Mouse (Mus musculus): Measurements from ENCODE around the gene Mmrn2. TPM values are rescaled to one million over a fixed set of nuclear protein-coding genes. Genes with fewer than 3 reads are reported as not detected.

Mmrn2 gene
- polyA plus RNA-seq, 1 experiment from 2014 or later, result 15.6 TPM

- no peak for ATAC-seq (ENCODE audit: low read depth)
- Histone ChIP-seq H3K9me3 (ENCODE audit: control insufficient read depth, low read length) (no peaks in the 10 kb centered on the region), H3K4me2 (ENCODE audit: low read depth, low read length) (no peak overlapping the region), H3K27me3 (ENCODE audit: control insufficient read depth, insufficient read depth, low read depth, low read length) (no peaks in the 10 kb centered on the region), H3K27ac (ENCODE audit: low read length) (no peak overlapping the region), H3K9ac (ENCODE audit: low read length) (no peak overlapping the region), H3K36me3 (ENCODE audit: control insufficient read depth, insufficient read depth, low read length) (peaks cover 9% of the 10 kb centered on the region), H3K4me1 (replicated peaks; ENCODE audit: control insufficient read depth, insufficient read depth, low read length) (no peaks in the 10 kb centered on the region), H3K4me3 (ENCODE audit: low read length) (no peak overlapping the region)
- WGBS, result 74% methylated on average over 4 of the region's 4 CpGs
These were observed 67.3 kb downstream of the Mmrn2 start for GRCm38 (mm10) chr14:34442531-34442930.

- Histone ChIP-seq H3K9ac (ENCODE audit: low read length) (no peak overlapping the region), H3K27ac (ENCODE audit: low read length) (no peak overlapping the region), H3K9me3 (ENCODE audit: control insufficient read depth, low read length) (no peaks in the 10 kb centered on the region), H3K4me2 (ENCODE audit: low read depth, low read length) (no peak overlapping the region), H3K4me3 (ENCODE audit: low read length) (no peak overlapping the region), H3K27me3 (ENCODE audit: control insufficient read depth, insufficient read depth, low read depth, low read length) (no peaks in the 10 kb centered on the region), H3K4me1 (replicated peaks; ENCODE audit: control insufficient read depth, insufficient read depth, low read length) (no peaks in the 10 kb centered on the region), H3K36me3 (ENCODE audit: control insufficient read depth, insufficient read depth, low read length) (peaks cover 11% of the 10 kb centered on the region)
- 78% methylated on average over 5 of the region's 5 CpGs for WGBS
- ATAC-seq (ENCODE audit: low read depth), result no peak
These were observed 69.1 kb downstream of the Mmrn2 start for GRCm38 (mm10) chr14:34444368-34444767.

DNA sequence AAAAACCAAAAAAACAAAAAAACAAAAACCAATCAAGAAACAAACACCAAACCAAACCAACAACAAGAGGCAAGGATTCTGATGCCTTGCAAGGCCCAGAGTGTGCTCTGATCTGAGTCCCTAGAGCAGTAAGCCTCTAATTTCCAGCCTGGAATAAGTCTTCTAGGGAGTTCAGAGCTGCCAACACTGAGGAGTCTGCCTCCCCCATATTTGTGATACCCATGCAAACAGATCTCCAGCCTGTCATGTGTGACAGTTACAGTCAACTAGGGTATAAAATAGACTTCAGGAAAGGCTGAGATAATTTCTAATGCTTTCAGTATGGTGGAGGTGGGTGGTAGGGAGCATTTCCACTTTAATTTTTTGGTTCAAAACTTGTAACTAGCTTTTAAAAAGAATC, 69.7 kb downstream of the Mmrn2 start:
- Histone ChIP-seq H3K27ac (ENCODE audit: low read length) (no peak overlapping the region), H3K4me2 (ENCODE audit: low read depth, low read length) (no peak overlapping the region), H3K36me3 (ENCODE audit: control insufficient read depth, insufficient read depth, low read length) (peaks cover 11% of the 10 kb centered on the region), H3K4me1 (replicated peaks; ENCODE audit: control insufficient read depth, insufficient read depth, low read length) (no peaks in the 10 kb centered on the region), H3K4me3 (ENCODE audit: low read length) (no peak overlapping the region), H3K27me3 (ENCODE audit: control insufficient read depth, insufficient read depth, low read depth, low read length) (no peaks in the 10 kb centered on the region), H3K9ac (ENCODE audit: low read length) (no peak overlapping the region), H3K9me3 (ENCODE audit: control insufficient read depth, low read length) (no peaks in the 10 kb centered on the region)
- ATAC-seq (ENCODE audit: low read depth), result no peak

DNA sequence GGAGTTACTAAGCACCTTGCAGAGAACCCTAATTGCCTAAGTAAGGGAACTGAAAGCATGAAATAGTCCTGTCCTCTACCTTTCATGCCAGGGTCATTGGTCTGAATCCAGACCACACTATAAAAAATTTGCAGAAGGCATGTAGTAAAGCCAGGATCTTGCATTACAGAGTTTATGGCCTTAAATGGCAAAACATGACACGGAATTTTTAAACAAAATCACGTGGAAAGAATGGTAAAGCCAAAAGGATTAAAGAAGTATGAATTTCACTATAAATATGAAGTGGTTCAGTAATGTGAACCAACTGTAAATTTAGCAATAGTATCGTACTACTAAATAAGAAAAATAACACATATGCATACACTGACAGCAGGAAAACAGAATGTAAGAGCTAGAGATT, 70.1 kb downstream of the Mmrn2 start:
- no peaks in the 10 kb centered on the region for H3K27me3 ChIP-seq (ENCODE audit: control insufficient read depth, insufficient read depth, low read depth, low read length)
- peaks cover 11% of the 10 kb centered on the region for H3K36me3 ChIP-seq (ENCODE audit: control insufficient read depth, insufficient read depth, low read length)
- H3K4me1 ChIP-seq (replicated peaks; ENCODE audit: control insufficient read depth, insufficient read depth, low read length), result no peaks in the 10 kb centered on the region
- no peak overlapping the region for H3K9ac ChIP-seq (ENCODE audit: low read length)
- H3K9me3 ChIP-seq (ENCODE audit: control insufficient read depth, low read length), result no peaks in the 10 kb centered on the region
- H3K27ac ChIP-seq (ENCODE audit: low read length), result no peak overlapping the region
- no peak for ATAC-seq (ENCODE audit: low read depth)
- no peak overlapping the region for H3K4me2 ChIP-seq (ENCODE audit: low read depth, low read length)
- H3K4me3 ChIP-seq (ENCODE audit: low read length), result no peak overlapping the region
- 68% methylated on average over 3 of the region's 3 CpGs for WGBS

GRCm38 (mm10) chr14:34446624-34447023, 71.4 kb downstream of the Mmrn2 start:
- H3K4me2 ChIP-seq (ENCODE audit: low read depth, low read length), result no peak overlapping the region
- 94% methylated on average over 6 of the region's 6 CpGs for WGBS
- H3K9me3 ChIP-seq (ENCODE audit: control insufficient read depth, low read length), result no peaks in the 10 kb centered on the region
- no peak overlapping the region for H3K4me3 ChIP-seq (ENCODE audit: low read length)
- no peak for ATAC-seq (ENCODE audit: low read depth)
- no peaks in the 10 kb centered on the region for H3K4me1 ChIP-seq (replicated peaks; ENCODE audit: control insufficient read depth, insufficient read depth, low read length)
- no peaks in the 10 kb centered on the region for H3K27me3 ChIP-seq (ENCODE audit: control insufficient read depth, insufficient read depth, low read depth, low read length)
- H3K36me3 ChIP-seq (ENCODE audit: control insufficient read depth, insufficient read depth, low read length), result peaks cover 9% of the 10 kb centered on the region
- H3K27ac ChIP-seq (ENCODE audit: low read length), result no peak overlapping the region
- H3K9ac ChIP-seq (ENCODE audit: low read length), result no peak overlapping the region

DNA sequence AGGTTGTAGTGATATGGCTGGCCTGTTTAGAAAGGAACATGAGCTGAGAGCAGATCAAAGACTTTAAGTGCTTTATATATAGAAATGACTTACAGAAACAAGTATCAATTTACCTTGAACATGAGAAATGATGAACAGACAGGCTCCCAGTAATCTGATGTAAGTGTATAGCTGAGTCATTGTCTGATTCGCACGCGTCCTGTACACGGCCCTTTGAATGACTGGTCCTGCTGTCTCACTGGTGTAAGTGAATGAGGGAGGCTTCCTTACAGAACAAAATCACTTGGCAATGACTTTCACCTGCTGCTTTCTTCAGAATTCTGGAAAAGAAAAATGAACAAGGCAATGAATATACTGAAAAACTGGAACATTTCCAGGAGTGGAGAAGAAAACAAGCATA, 72.4 kb downstream of the Mmrn2 start:
- ATAC-seq (ENCODE audit: low read depth), result no peak
- peaks cover 9% of the 10 kb centered on the region for H3K36me3 ChIP-seq (ENCODE audit: control insufficient read depth, insufficient read depth, low read length)
- 77% methylated on average over 4 of the region's 4 CpGs for WGBS
- no peaks in the 10 kb centered on the region for H3K4me1 ChIP-seq (replicated peaks; ENCODE audit: control insufficient read depth, insufficient read depth, low read length)
- H3K27me3 ChIP-seq (ENCODE audit: control insufficient read depth, insufficient read depth, low read depth, low read length), result no peaks in the 10 kb centered on the region
- H3K27ac ChIP-seq (ENCODE audit: low read length), result no peak overlapping the region
- H3K4me3 ChIP-seq (ENCODE audit: low read length), result no peak overlapping the region
- no peak overlapping the region for H3K9ac ChIP-seq (ENCODE audit: low read length)
- H3K4me2 ChIP-seq (ENCODE audit: low read depth, low read length), result no peak overlapping the region
- no peaks in the 10 kb centered on the region for H3K9me3 ChIP-seq (ENCODE audit: control insufficient read depth, low read length)

GRCm38 (mm10) chr14:34448398-34448797, 73.1 kb downstream of the Mmrn2 start:
- Histone ChIP-seq H3K9ac (ENCODE audit: low read length) (no peak overlapping the region), H3K4me3 (ENCODE audit: low read length) (no peak overlapping the region), H3K9me3 (ENCODE audit: control insufficient read depth, low read length) (no peaks in the 10 kb centered on the region), H3K27ac (ENCODE audit: low read length) (no peak overlapping the region), H3K27me3 (ENCODE audit: control insufficient read depth, insufficient read depth, low read depth, low read length) (no peaks in the 10 kb centered on the region), H3K4me2 (ENCODE audit: low read depth, low read length) (no peak overlapping the region), H3K4me1 (replicated peaks; ENCODE audit: control insufficient read depth, insufficient read depth, low read length) (no peaks in the 10 kb centered on the region), H3K36me3 (ENCODE audit: control insufficient read depth, insufficient read depth, low read length) (peaks cover 9% of the 10 kb centered on the region)
- ATAC-seq (ENCODE audit: low read depth), result no peak

GRCm38 (mm10) chr14:34449807-34450206, 74.5 kb downstream of the Mmrn2 start:
- no peak overlapping the region for H3K4me3 ChIP-seq (ENCODE audit: low read length)
- no peak overlapping the region for H3K27ac ChIP-seq (ENCODE audit: low read length)
- WGBS, result 62% methylated on average over 9 of the region's 9 CpGs
- H3K4me1 ChIP-seq (replicated peaks; ENCODE audit: control insufficient read depth, insufficient read depth, low read length), result no peaks in the 10 kb centered on the region
- no peak overlapping the region for H3K9ac ChIP-seq (ENCODE audit: low read length)
- no peak for ATAC-seq (ENCODE audit: low read depth)
- no peaks in the 10 kb centered on the region for H3K9me3 ChIP-seq (ENCODE audit: control insufficient read depth, low read length)
- no peaks in the 10 kb centered on the region for H3K27me3 ChIP-seq (ENCODE audit: control insufficient read depth, insufficient read depth, low read depth, low read length)
- H3K4me2 ChIP-seq (ENCODE audit: low read depth, low read length), result no peak overlapping the region
- peaks cover 9% of the 10 kb centered on the region for H3K36me3 ChIP-seq (ENCODE audit: control insufficient read depth, insufficient read depth, low read length)

GRCm38 (mm10) chr14:34450451-34450850, 75.2 kb downstream of the Mmrn2 start:
- Histone ChIP-seq H3K4me3 (ENCODE audit: low read length) (no peak overlapping the region), H3K27me3 (ENCODE audit: control insufficient read depth, insufficient read depth, low read depth, low read length) (no peaks in the 10 kb centered on the region), H3K4me2 (ENCODE audit: low read depth, low read length) (no peak overlapping the region), H3K9me3 (ENCODE audit: control insufficient read depth, low read length) (no peaks in the 10 kb centered on the region), H3K27ac (ENCODE audit: low read length) (no peak overlapping the region), H3K4me1 (replicated peaks; ENCODE audit: control insufficient read depth, insufficient read depth, low read length) (no peaks in the 10 kb centered on the region), H3K9ac (ENCODE audit: low read length) (no peak overlapping the region), H3K36me3 (ENCODE audit: control insufficient read depth, insufficient read depth, low read length) (peaks cover 9% of the 10 kb centered on the region)
- WGBS, result 80% methylated on average over 5 of the region's 5 CpGs
- ATAC-seq (ENCODE audit: low read depth), result no peak

GRCm38 (mm10) chr14:34451872-34452271, 76.6 kb downstream of the Mmrn2 start:
- no peaks in the 10 kb centered on the region for H3K9me3 ChIP-seq (ENCODE audit: control insufficient read depth, low read length)
- no peaks in the 10 kb centered on the region for H3K4me1 ChIP-seq (replicated peaks; ENCODE audit: control insufficient read depth, insufficient read depth, low read length)
- H3K27me3 ChIP-seq (ENCODE audit: control insufficient read depth, insufficient read depth, low read depth, low read length), result no peaks in the 10 kb centered on the region
- no peak overlapping the region for H3K4me3 ChIP-seq (ENCODE audit: low read length)
- H3K4me2 ChIP-seq (ENCODE audit: low read depth, low read length), result no peak overlapping the region
- H3K9ac ChIP-seq (ENCODE audit: low read length), result no peak overlapping the region
- H3K36me3 ChIP-seq (ENCODE audit: control insufficient read depth, insufficient read depth, low read length), result peaks cover 5% of the 10 kb centered on the region; the same call in 1 of the 2 replicates
- no peak overlapping the region for H3K27ac ChIP-seq (ENCODE audit: low read length)
- ATAC-seq (ENCODE audit: low read depth), result no peak

Measured in lung, embryonic 16.5 days (tissue).